Mouse (Mus musculus) retina, postnatal 7 days (tissue): ENCODE data around the gene Col19a1.
"Not testable (repeated sequence)": the region's sequence is repeated elsewhere in the genome, so short reads cannot be mapped to it uniquely, and the experiment has no call there.

Experiments
- DNase-seq: peaks from one replicate; pipeline ENCODE4 v3.0.0-alpha.2; 2012; ENCODE audit warnings: low read depth, low spot score

The Col19a1 gene

DNA sequence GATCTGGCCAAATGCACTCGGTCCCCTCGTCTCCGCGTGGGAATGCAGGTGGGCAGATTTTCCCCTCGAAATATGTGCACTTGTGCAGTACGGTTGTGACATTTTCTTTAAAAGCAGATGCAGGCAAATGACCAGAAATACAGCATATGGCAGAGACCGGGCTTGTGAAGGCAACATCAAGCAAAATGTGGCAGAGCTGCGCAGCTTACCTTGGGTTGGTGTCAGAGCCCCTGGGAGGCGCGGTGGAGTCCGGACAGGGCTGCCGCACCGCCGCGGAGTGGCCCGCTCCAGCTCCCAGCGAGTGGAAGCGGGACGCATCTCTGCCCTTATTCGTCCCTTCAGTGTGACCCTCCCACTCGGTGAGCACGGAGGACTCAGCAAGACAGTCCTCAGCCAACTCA is at the start of gene Col19a1:
TSS of gene Col19a1 (minus strand) at position 332 of the 401 bp plus-strand sequence.
- DNase-seq = no peak

DNA sequence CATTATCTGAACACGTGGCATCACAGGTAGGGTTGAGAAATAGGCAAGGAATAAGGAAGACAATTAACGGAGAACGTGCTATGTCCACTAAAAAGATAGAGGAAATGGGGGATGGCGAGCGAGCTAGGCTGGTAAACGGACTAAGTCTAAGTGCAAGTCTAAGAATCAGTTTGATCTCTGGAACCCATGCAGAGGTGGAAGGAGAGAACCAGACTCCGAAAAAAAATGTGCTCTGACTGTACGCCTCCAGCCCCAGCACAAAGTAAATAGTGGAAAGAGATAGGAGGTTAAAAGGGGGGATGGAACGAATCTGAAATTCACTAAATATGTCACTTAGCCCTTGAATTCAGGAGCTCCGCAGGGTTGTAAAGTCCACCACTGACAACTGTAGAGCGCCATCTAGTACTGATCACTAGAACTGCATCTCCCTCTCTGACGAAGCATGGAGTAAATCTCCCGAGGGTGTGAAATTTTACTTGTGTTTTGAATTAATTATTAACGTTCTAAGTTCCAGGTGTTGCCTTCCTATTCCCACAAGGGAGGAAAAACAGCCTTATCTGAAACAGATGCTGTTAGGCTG is 46.4 kb upstream of the Col19a1 start:
- DNase-seq = no peak

DNA sequence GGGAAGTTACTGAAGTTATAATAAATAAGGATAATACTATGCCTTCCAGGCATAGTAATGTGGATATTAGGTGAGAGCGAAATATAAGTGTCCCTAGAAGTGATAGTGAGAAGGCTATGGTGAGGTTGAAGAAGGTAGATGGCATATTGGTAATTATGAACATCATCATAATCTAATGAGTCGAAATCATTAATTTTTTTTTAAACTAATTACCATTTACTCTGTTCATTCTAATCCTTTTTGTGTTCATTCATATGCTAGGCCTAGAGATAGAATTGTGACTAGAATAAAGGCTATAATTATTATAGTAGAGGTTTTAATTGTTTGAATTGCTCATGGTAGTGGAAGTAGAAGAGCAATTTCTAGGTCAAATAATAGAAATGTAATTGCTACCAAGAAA is 25.3 kb upstream of the Col19a1 start:
- not testable (repeated sequence) for DNase-seq

DNA sequence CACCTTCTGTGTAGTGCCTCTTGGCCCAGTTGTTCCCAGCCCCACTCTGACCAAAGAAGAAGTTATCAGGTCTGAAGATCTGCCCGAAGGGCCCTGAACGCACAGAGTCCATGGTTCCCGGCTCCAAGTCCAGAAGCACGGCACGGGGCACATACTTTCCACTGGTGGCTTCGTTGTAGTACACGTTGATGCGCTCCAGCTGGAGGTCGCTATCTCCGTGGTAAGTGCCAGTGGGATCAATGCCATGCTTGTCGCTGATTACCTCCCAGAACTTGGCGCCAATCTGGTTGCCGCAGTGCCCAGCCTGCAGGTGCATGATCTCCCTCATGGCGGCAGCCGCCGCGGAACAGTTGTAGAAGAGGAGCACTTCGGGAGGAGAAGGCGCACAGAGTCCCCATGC is 7.8 kb upstream of the Col19a1 start:
- DNase-seq = no peak

DNA sequence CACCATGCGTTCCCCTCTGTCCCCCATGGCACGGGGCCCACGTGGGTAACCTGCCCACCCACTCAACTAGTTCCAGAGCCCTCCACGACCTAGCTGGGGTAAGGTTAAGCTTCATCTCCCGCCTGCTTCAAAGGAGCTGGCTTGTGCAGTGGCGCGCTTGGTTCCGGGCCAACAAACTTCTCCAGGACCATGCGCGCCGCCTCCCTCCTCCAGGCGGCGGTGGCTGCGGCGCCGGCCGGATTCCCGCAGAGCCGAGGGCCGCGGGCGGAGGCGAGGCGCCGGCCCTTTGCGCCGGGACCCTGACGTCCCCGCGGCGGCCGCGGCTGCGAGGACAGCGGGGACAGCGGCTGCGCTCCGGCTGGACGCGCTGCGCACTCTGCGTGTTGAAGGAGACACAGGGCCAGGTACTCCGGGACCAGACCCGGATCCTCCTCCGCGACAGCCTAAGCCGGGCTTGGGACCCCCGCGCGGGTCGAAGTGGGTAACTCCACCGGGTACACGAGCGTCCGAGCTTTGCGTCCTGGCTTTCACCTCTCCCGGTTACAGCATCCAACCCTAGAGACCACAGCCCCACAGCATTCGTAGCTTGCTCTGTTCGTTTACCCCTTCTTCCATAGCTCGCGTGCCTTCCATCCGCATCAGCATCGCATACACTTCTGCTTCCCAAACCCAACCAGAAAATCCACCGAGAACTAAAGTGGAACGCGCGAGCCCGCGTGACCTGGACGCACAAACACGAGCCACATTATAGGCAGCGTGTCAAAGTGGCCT is 717 bp downstream of the Col19a1 start:
- no peak for DNase-seq

DNA sequence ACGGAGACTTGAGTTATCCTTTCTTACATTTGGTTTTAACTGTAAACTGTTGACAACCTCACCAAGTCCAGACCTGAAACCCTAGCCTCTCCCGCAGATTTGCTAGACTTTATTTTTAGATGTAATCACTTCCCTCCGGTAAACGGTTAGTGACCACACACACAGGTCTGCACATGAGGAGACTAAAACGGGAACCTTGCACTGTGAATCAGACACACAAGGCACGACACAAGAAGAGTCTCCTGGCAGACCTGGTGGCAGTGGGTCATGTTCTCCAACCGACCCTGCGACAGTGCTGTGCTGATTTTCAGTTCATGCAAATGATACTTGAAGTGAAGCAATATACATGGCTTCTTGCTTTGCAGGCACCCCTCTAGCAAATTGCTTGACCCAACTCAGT is 14.7 kb downstream of the Col19a1 start:
- DNase-seq = no peak

DNA sequence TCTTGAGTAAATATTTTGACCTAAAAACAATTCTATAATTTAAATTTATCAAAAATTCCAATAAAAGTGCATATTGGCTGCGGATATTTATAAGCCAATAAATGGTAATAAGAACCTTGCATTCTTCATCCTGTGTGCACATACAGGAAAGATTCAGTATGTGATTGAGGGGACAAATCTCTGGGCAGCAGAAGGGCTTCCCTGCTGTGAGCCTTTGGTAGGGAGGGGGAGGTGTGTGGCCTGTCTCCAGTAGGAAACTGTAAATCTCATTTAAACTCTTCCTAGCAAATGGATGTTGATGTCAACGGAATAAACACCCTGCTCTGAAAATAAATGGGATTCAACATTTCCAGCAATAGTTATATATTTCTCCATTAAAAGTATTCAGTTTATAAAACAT is 23.2 kb downstream of the Col19a1 start:
- DNase-seq = no peak

DNA sequence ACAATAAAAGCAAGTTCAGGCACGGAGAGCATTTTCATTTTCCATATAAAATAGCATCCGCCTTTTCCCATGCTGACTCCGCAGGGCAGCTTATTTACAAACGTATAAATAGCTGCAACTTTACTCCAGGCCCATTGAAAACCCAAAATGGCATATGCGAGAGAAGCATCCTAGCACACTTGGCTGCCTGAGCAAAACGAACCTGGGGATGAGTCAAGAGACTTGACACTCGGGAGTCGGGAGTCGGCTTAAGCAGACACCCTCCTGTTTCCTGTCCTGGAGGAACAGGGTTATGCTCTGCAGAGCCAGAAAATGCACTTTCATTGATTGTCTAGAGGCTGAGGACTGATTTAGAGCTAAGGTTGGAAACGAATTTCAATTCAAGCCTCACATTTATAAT is 29.3 kb downstream of the Col19a1 start:
- no peak for DNase-seq

DNA sequence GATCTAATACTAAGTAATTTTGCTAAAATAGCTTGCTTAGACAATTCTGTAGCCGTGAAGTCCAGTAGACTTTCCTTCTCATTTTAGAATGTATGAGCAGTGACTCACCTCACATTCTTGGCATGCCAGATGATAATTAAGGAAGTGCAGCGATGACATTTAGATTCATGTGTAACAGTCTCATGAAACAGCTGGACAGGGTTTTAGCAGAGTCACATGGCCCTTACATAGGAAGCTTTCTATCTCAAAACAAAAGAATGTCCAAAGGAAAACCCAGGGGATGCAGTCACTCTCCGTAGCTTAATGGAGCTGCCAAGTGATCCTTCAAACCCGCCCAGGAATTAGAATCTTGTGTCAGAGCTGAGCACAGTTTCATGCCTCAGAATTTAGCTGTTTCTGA is 33.8 kb downstream of the Col19a1 start:
- DNase-seq = no peak

DNA sequence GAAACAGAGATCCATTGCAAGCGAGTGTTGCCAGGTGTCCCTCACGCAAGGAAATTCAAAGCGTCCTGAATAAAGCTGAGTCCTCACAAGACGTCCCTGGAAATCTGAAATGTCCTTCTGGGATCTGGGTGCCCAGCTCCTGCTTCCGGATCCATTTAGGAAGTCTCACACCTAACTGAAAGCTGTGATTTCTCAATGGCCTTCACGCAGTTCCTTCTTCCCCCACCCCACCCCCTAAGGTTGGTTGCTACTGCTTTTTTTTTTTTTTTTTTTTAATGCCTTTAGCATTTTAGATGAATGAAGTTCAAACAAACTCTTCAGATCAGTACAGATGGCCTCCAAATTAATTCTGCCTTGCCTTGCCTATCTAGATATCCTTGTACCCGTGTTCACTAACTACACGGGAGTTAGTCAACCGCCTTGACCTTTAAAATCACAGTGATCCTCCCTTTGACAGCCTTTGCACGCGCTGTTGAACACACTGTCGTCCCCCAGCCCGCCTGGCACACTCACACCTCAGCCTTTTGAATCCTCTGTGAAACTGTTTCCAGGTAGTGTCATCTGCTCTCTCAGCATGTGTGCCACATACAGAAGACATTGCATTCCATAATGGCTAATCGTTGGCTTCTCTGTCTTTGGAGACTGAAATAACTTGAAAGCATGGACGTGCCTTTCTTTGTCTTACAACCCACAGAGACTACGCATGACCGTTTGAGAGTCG is 36.6 kb downstream of the Col19a1 start:
- DNase-seq = no peak

DNA sequence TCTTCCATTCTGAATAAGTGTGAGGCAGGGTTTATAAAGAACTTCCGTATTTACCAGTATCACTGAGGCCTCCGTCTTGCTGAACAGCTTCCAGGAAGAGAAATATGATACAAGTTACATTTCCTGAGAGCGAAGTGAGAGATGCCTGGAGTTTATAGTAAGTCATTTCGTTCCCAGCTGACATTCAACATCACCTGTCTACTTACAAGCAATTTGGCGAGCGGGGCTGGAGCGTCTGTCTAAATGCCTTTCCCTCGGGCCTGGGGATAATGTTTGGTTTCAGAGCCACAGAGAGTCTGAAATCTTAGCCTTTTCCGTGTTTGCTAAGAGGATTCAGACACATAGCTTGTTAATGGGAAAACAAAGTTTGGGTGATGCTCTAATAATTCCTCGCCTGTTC is 37.2 kb downstream of the Col19a1 start:
- no peak for DNase-seq

DNA sequence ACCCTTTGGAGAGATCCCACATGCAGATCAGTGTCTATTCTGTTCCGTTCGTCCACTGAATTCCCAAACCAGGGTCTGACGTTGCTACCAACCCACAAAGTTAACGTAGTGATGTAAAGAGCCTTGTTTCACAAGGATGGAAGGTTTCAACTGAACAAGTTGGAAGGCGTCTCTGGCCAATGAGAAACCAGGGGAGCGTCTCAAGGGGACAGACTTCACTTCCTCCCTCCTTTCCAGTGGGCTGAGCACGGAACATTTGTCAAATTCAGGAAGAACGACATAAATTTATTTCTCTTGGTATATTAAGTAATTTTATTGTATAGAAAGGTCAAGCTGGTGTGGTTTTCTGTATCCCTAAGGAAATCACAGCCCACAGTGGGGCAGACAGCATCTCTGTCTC is 38.2 kb downstream of the Col19a1 start:
- no peak for DNase-seq

DNA sequence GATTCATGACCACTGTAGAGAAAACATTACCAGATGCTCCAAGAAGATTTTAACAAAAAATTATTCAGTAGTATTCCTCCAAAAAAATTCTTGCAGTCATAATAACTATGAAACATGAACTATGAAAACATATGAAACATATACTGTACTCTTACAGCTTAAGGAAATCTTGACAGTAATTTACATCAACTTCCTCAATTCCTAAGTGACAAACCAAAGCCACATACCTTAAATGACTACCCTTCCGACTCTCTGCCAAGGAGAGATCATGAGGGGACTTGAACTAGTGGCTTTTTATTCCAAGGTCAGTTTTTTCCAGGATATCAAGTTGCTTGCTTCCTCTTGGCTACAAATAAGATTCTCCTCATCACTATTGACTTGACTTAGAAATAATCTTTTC is 39.7 kb downstream of the Col19a1 start:
- DNase-seq = no peak

DNA sequence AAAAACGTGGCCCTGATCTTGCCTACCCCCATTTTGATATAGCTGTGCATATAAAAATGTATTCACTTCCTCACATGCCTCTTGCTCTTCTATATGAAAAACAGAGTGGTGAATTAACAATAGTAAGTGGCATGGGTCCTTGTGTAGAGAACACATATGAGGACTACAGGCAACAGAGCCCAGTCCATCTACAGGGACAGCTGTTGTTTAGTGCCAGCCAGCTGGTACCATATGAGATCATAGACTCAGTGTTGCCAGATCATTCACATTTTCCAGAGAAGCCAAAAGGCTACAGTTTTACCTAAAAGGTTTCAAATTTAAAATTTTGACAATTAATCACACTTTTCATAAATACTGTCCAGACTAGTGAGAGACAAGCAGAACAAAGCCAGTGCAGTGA is 47.4 kb downstream of the Col19a1 start:
- DNase-seq = no peak

DNA sequence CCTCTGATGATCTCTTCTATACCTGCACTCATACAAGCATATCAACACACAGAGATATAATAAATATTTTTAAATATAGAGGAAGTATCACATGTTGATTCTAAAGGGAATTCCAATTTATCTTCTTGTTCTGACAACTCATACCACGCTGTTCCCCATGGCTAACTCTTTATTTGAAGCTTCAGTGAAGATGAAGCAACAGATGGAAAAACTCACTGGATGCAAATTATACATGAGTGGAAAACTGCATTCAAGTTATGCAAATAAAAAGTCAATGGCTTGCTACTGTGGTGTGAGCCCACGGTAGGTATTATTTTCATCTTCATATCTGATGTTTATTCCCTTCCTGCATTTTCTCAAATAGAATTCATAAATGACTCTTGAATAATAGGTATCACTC is 60.1 kb downstream of the Col19a1 start:
- DNase-seq = no peak

DNA sequence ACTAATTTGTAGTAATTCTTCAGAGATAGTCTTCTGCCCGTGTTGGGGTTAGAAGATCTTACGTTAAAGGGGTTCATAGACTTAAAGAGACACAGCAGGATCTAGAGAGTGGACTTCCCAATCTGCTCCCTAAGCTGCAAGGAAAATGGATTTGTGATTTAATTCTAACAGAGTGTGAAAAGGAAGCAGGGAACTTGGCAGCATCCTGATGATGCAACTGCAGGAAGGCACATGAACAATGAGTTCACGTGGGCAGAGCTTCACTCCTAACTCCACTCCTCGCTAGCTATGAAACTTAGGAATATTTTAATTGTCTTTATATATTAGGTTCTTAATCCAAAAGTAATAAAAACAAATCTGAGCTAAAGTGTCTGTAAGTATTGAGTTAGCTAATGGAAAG is 69.8 kb downstream of the Col19a1 start:
- DNase-seq = no peak

DNA sequence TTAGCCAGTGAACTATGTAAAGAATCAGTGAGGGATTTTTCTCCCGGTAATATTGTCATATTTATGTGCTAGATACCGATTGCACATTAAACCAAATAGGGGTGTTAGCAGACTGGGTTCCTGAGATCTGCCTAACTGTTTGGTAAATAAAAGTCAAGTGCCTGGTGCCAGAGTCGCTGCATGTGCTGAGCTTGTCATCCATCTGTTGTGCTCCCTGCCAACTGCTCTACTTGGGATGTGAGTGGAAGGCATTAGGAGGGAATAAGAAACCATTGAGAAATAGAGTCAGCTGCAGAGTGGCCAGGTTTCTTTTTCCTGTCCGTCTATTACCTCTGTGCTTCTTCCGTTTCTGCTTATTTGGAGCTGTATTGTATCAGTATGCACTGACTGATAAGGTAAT is 71.9 kb downstream of the Col19a1 start:
- no peak for DNase-seq

DNA sequence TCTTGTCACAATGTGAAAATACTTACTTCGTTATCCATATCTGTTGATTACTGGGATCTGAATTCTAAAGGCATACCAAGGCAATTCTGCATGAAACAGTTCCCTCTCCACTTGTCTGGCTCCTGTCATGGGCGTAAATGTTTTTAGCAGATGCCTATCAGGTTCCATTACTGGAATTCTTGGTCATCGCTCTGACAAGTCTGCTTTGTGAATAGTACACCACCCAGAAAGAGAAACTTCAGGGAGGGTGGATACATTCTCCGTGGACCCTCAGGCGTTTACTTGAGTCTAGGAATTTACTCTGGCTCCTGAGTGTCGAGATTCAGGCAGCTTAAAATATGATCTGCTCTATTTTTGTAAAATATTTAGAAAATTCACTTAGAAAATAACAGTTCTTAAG is 75.7 kb downstream of the Col19a1 start:
- no peak for DNase-seq

DNA sequence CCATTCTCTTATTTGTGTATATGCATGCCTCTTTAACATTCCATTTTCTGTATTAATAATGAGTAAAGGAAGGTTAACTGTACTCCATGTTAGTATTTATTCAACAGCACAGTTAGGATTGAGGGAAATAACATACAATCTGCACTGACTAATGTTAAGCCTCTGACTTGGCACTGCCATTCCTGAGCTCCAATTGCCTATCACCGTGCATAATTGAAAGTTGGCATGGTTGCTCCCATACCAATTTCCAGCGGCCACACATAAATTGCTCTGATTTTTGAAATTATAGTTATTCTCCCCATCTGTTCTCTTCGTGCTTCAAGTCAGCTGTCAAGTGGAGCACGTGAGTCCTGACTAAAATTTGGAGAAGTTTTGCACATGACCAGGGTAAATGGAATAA is 91.9 kb downstream of the Col19a1 start:
- no peak for DNase-seq

DNA sequence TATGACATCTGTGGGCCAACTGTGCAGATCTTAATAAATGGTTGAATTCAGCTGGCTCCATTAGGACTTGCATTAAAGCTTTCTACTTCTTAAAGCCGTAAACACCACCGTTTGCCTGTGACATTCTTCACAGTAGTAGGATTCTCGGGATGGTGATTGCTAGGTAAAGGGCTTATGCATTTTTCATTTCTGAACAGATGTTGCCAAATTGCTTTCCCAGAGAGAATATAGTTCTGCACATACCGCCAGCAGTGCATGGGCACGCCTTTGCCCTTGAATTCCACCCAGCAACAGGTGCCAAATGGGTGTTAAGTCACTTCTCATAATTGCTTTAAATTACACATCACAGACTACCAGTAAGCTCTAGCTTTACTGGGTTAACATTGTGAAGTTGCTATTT is 103.1 kb downstream of the Col19a1 start:
- DNase-seq = no peak

DNA sequence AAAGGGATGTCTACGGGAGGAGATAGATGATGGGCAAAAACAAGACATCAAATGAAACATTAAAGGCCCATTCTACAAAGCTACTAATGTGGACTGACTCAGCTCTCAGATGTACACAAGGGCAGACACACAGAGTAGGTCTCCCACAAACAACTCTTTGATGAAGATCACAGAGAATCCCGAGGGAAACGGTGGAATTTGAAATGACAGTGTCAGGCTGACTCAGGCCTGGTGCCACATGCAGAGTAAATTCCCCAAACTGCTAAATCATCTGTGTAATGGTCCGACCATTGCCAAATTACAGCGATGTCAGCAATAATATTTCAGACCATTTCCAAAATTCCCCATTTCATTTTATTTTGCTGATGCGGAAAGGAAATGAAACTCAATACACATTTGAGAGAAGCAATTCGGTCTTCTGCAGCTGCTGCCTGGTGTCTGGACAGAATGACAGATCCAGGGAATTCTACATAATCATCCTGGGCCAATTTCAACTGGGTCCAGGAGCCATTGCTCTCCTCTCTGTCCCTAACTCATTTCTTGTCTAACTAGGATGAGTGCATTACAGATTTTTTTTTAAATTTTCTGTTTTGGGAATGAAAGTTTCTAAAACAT is 116.1 kb downstream of the Col19a1 start:
- no peak for DNase-seq

DNA sequence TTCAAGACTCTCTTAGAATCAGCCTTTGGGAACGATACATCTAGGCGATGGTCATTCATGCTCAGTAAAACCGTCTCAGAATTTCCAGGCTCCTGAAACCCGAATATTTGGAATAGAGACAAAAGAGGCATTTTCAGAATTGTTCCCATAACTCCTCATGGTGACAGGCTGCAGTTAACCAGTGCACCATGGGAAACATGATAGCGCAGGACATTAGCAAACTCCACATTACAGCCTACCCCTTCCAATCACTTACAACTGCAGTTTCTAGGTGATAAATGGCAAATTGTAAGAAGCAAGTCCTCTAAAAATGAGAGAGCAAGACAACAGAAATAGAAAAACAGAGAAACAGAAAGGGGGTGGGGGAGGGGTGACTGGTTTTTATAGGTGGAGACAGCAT is 116.6 kb downstream of the Col19a1 start:
- DNase-seq = no peak
